Mouse (Mus musculus): ENCODE measurements around the gene Mrpl47. TPM values are rescaled to one million over a fixed set of nuclear protein-coding genes. Genes with fewer than 3 reads are reported as not detected.

The Mrpl47 gene
- polyA plus RNA-seq, 1 experiment, result 48.8 TPM

- TF ChIP-seq CTCF (IDR thresholded peaks at IDR 0.05; ENCODE audit: low read depth, low read length), result no peak
- no peak for TF ChIP-seq EP300 (IDR thresholded peaks at IDR 0.05; ENCODE audit: insufficient read depth, low read depth, low read length)
- TF ChIP-seq POLR2A (IDR thresholded peaks at IDR 0.05; ENCODE audit: insufficient read depth, low read length), result no peak
- Histone ChIP-seq H3K4me3 (ENCODE audit: low read depth, low read length) (no peak overlapping the region), H3K9ac (ENCODE audit: low read depth, poor library complexity, severe bottlenecking) (no peak overlapping the region), H3K36me3 (ENCODE audit: control insufficient read depth, insufficient read depth, low read length, poor library complexity, severe bottlenecking) (no peaks in the 10 kb centered on the region), H3K9me3 (replicated peaks; ENCODE audit: control insufficient read depth, insufficient read depth, low read length, poor library complexity, severe bottlenecking) (no peaks in the 10 kb centered on the region; the same call in 1 of the 2 replicates), H3K27me3 (ENCODE audit: control insufficient read depth, insufficient read depth, low read length, poor library complexity, severe bottlenecking) (no peaks in the 10 kb centered on the region), H3K4me1 (ENCODE audit: control insufficient read depth, insufficient read depth, low read length) (no peaks in the 10 kb centered on the region), H3K27ac (ENCODE audit: insufficient read depth, low read length) (no peak overlapping the region)
These were observed 61.0 kb downstream of the Mrpl47 start for GRCm38 (mm10) chr3:32676393-32676792.

Other genes starting within 250 kb of the Mrpl47 start
- gene Kcnmb3, start 245.4 kb downstream of the Mrpl47 start, polyA plus RNA-seq (2011; ENCODE audit: insufficient read depth, insufficient read length, low read depth, missing spikeins), result not detected in 2 replicates
- gene Zfp639, start 227.3 kb downstream of the Mrpl47 start, polyA plus RNA-seq (2011; ENCODE audit: insufficient read depth, insufficient read length, low read depth, missing spikeins), result 49.8 and 55.1 TPM in 2 replicates
- gene Mfn1, start 208.1 kb downstream of the Mrpl47 start, polyA plus RNA-seq (2011; ENCODE audit: insufficient read depth, insufficient read length, low read depth, missing spikeins), result 57.0 and 57.2 TPM in 2 replicates
- gene Gnb4, start 121.0 kb downstream of the Mrpl47 start, polyA plus RNA-seq (2011; ENCODE audit: insufficient read depth, insufficient read length, low read depth, missing spikeins), result 4.8 and 5.8 TPM in 2 replicates
- 127 and 140 TPM in 2 replicates for gene Actl6a, start 31.3 kb downstream of the Mrpl47 start, polyA plus RNA-seq (2011; ENCODE audit: insufficient read depth, insufficient read length, low read depth, missing spikeins)
- 166 TPM in 2 replicates for gene Ndufb5, start 615 bp downstream of the Mrpl47 start, polyA plus RNA-seq (2011; ENCODE audit: insufficient read depth, insufficient read length, low read depth, missing spikeins)
- gene Usp13, start 79.9 kb upstream of the Mrpl47 start, polyA plus RNA-seq (2011; ENCODE audit: insufficient read depth, insufficient read length, low read depth, missing spikeins), result 4.0 and 5.5 TPM in 2 replicates

Data from ES-Bruce4 (cell line).